Mouse (Mus musculus) ES-Bruce4 (cell line): ENCODE results near the gene Pym1.

Experiments used
- CTCF ChIP-seq: IDR thresholded peaks from one replicate; pipeline ENCODE4 v1.8.1; 2011; ENCODE audit warnings: low read depth, low read length
- POLR2A ChIP-seq: IDR thresholded peaks from one replicate; pipeline ENCODE4 v1.8.1; 2011; ENCODE audit warnings: low read length; ENCODE audit not compliant: insufficient read depth

GRCm38 (mm10) chr10:128743235-128743634 is 4.5 kb upstream of the Pym1 start:
- TF ChIP-seq CTCF (no peak), POLR2A (no peak)
